Mouse (Mus musculus) ES-E14 (cell line): ENCODE data around the gene Slain2. TPM values are rescaled to one million over a fixed set of nuclear protein-coding genes. Genes with fewer than 3 reads are reported as not detected.

Source experiments
- DNase-seq: peaks from one replicate; pipeline ENCODE4 v3.0.0-alpha.2; 2013; ENCODE audit warnings: low read depth, low spot score
- H3K27ac ChIP-seq: 2 replicates; pipeline ENCODE4 v1.5.1; 2012; ENCODE audit warnings: low read depth, mild to moderate bottlenecking, low read length, moderate library complexity, mixed read lengths; ENCODE audit not compliant: poor library complexity, insufficient read depth, severe bottlenecking
- H3K36me3 ChIP-seq: 2 replicates; pipeline ENCODE4 v1.6.1; 2012; ENCODE audit warnings: mild to moderate bottlenecking, low read length, moderate library complexity, mixed read lengths; ENCODE audit not compliant: control insufficient read depth, poor library complexity, insufficient read depth, severe bottlenecking
- H3K4me1 ChIP-seq, 2 experiments: fragments of 150-350 bp in 1 of 2; sonication (generic) in 1 of 2; 2 replicates each; pipeline ENCODE4 v1.6.1; 2012; ENCODE audit warnings: low read length in 2 of 2, mild to moderate bottlenecking in 1 of 2, mixed read lengths in 1 of 2; ENCODE audit not compliant: control insufficient read depth in 2 of 2, insufficient read depth in 2 of 2, poor library complexity in 1 of 2
- H3K4me3 ChIP-seq, 2 experiments: fragments of 150-350 bp in 1 of 2; sonication (generic) in 1 of 2; 2 replicates each; pipeline ENCODE4 v1.5.1; 2012; ENCODE audit warnings: low read length in 2 of 2, low read depth in 1 of 2, mild to moderate bottlenecking in 1 of 2, mixed read lengths in 1 of 2; ENCODE audit not compliant: insufficient read depth in 1 of 2, poor library complexity in 1 of 2, severe bottlenecking in 1 of 2
- H3K9ac ChIP-seq: 2 replicates; pipeline ENCODE4 v1.6.1; 2012; ENCODE audit warnings: low read depth, mild to moderate bottlenecking, low read length, mixed read lengths; ENCODE audit not compliant: poor library complexity, insufficient read depth, severe bottlenecking
- H3K9me3 ChIP-seq: fragments of 150-350 bp; sonication (generic); 2 replicates; pipeline ENCODE4 v1.6.1; 2012; ENCODE audit warnings: low read depth, mild to moderate bottlenecking, low read length; ENCODE audit not compliant: control insufficient read depth, insufficient read depth
- CHD2 ChIP-seq: IDR thresholded peaks from 2 replicates; pipeline ENCODE4 v1.6.1; 2014; ENCODE audit warnings: mild to moderate bottlenecking, low read depth, low read length, inconsistent platforms
- HCFC1 ChIP-seq: IDR thresholded peaks from 2 replicates; pipeline ENCODE4 v1.6.1; 2012; ENCODE audit warnings: low read length, inconsistent platforms, borderline replicate concordance; ENCODE audit not compliant: insufficient read depth
- MAFK ChIP-seq: IDR thresholded peaks from 2 replicates; pipeline ENCODE4 v1.6.1; 2014; ENCODE audit warnings: mild to moderate bottlenecking, low read depth, low read length, inconsistent platforms; ENCODE audit not compliant: insufficient read depth
- ZC3H11A ChIP-seq: IDR thresholded peaks from 2 replicates; pipeline ENCODE4 v1.6.1; 2012; ENCODE audit warnings: low read depth, mild to moderate bottlenecking, inconsistent platforms, low read length, borderline replicate concordance
- ZNF384 ChIP-seq: IDR thresholded peaks from 2 replicates; pipeline ENCODE4 v1.6.1; 2012; ENCODE audit warnings: low read depth, low read length, inconsistent platforms
- in situ Hi-C, 2 experiments: fragments of 600-800 bp; cut with MboI; formaldehyde crosslinking; loops; one replicate each; pipeline ENCODE4 v1.15.1; 2025; ENCODE audit warnings: low sequenced_read_pairs in 2 of 2, inconsistent platforms in 1 of 2; ENCODE audit not compliant: unreplicated experiment in 2 of 2
- total RNA-seq: library from RNA; depleted of rRNA; stranded (reverse); fragments of 300-350 nt; gene quantifications from 2 replicates; pipeline ENCODE4 v1.2.3, GENCODE M21; 2012

The Slain2 gene
- total RNA-seq, 1 experiment, result 24.5 TPM

- in situ Hi-C loops, result no loop called here
- H3K27ac ChIP-seq, result no peak overlapping the region
- no peak overlapping the region for H3K9ac ChIP-seq
- no peaks in the 10 kb centered on the region for H3K9me3 ChIP-seq
- TF ChIP-seq ZNF384, result no peak
- no peak for TF ChIP-seq CHD2
- no peak for TF ChIP-seq HCFC1
- no peak for TF ChIP-seq MAFK
- no peak for TF ChIP-seq ZC3H11A
- H3K4me3 ChIP-seq, result no peak overlapping the region
- DNase-seq, result no peak
- no peaks in the 10 kb centered on the region for H3K36me3 ChIP-seq
- H3K4me1 ChIP-seq, result peaks cover 0 to 6% of the 10 kb centered on the region in 2 experiments; a peak in 1 of 4 replicates
Measured at GRCm38 (mm10) chr5:72881748-72882411, 32.2 kb upstream of the Slain2 start.

DNA sequence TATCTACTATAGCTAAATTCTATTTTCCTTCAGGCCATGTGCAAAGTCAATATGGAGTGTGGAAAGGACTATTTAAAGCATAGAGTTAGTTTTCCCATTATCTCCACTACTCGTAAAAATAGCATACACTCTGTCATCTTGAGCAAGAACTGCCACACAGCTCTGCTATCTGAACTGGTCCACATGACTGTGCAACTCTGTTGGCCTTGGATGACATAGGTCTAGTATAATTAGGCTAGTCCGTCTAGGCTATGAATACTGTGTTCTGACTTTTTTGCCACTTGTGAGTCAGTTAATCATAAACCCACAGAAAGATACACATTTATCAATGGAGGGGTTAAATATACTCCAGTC is 31.7 kb upstream of the Slain2 start:
- Histone ChIP-seq H3K27ac (no peak overlapping the region), H3K4me3 (no peak overlapping the region), H3K9ac (no peak overlapping the region), H3K36me3 (no peaks in the 10 kb centered on the region), H3K4me1 (peaks cover 0 to 6% of the 10 kb centered on the region in 2 experiments; a peak in 1 of 4 replicates), H3K9me3 (no peaks in the 10 kb centered on the region)
- no peak for TF ChIP-seq MAFK
- no peak for TF ChIP-seq HCFC1
- no peak for TF ChIP-seq CHD2
- TF ChIP-seq ZC3H11A, result no peak
- TF ChIP-seq ZNF384, result no peak
- DNase-seq, result no peak
- in situ Hi-C loops, result no loop called here

DNA sequence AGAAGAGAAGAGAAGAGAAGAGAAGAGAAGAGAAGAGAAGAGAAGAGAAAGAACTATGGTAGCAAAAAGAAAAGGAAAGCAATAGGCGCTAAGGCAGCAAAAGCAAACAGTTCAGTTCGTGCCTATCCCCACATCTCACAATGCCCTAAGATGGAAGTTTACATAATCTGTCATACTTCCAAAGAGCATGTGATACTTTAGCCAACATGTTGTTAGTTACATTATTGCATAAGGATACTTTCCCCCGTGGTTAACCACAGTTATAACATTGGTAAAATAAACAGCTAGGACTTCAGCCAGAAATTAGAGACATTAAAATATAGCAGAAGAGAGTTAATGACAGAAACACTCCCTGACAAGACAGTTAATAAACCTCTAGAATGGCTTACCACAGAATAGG is 30.4 kb upstream of the Slain2 start:
- TF ChIP-seq CHD2 (no peak), ZC3H11A (no peak), MAFK (no peak), HCFC1 (no peak), ZNF384 (no peak)
- in situ Hi-C loops, result no loop called here
- peaks cover 0 to 6% of the 10 kb centered on the region in 2 experiments; a peak in 1 of 4 replicates for H3K4me1 ChIP-seq

GRCm38 (mm10) chr5:72886458-72887222 is 27.5 kb upstream of the Slain2 start:
- no peaks in the 10 kb centered on the region; a peak in 1 of 4 replicates for H3K4me1 ChIP-seq
- in situ Hi-C loops, result no loop called here
- no peak overlapping the region for H3K9ac ChIP-seq
- H3K27ac ChIP-seq, result no peak overlapping the region
- H3K9me3 ChIP-seq, result no peaks in the 10 kb centered on the region
- no peak for DNase-seq
- H3K4me3 ChIP-seq, result no peak overlapping the region
- TF ChIP-seq HCFC1 (no peak), ZC3H11A (no peak), MAFK (no peak), CHD2 (no peak), ZNF384 (no peak)
- H3K36me3 ChIP-seq, result no peaks in the 10 kb centered on the region

More for the DNA sequence above, 30.4 kb upstream of the Slain2 start:
- no peak overlapping the region for H3K9ac ChIP-seq
- no peaks in the 10 kb centered on the region for H3K36me3 ChIP-seq
- no peak overlapping the region for H3K4me3 ChIP-seq
- no peak for DNase-seq
- H3K27ac ChIP-seq, result no peak overlapping the region
- no peaks in the 10 kb centered on the region for H3K9me3 ChIP-seq
